Mouse (Mus musculus) gastrocnemius, postnatal 14 days (tissue): ENCODE data around the gene Cdk19. TPM values are rescaled to one million over a fixed set of nuclear protein-coding genes. Genes with fewer than 3 reads are reported as not detected.
"Not testable (repeated sequence)": the region's sequence is repeated elsewhere in the genome, so short reads cannot be mapped to it uniquely, and the experiment has no call there.

Experiments
- DNase-seq: peaks from one replicate; pipeline ENCODE4 v3.0.0; 2021; ENCODE audit warnings: mixed read lengths
- intact Hi-C: fragments of 180-260 bp; cut with DNase I; formaldehyde crosslinking; loops from one replicate; pipeline ENCODE4 v1.15.1; 2025; ENCODE audit warnings: low total_unique reads
- total RNA-seq, 2 experiments: library from RNA; stranded (reverse); gene quantifications; 2 replicates each; pipeline ENCODE4 v1.2.3; 2021

The Cdk19 gene
- total RNA-seq, 2 experiments from 2014 or later, result 5.4 to 6.4 TPM

- intact Hi-C loops, result no loop called here
- no peak for DNase-seq
Observed at GRCm38 (mm10) chr10:40500723-40501245, 161.4 kb downstream of the Cdk19 start.

GRCm38 (mm10) chr10:40502734-40503133, 163.4 kb downstream of the Cdk19 start:
- intact Hi-C loops, result no loop called here
- no peak for DNase-seq

DNA sequence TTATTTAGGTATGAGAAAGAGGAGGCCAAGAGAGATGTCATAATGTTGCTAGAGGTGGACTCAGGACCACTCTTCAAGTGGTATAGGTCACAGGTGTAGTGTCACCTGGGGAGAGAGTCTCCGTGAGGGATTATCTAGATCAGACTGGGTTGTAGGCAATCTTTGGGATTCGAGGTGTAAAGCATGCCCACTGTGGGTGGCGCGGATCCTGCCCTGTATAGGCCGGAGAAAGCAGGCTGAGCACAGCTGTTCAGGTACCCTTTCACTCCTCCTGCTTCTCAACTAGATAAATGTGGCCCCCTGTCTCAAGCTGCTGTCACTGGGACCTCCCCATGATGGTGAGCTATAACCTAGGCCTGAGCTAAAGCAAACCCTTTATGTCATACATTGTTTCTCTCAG, 171.0 kb downstream of the Cdk19 start:
- intact Hi-C loops, result no loop called here
- no peak for DNase-seq

DNA sequence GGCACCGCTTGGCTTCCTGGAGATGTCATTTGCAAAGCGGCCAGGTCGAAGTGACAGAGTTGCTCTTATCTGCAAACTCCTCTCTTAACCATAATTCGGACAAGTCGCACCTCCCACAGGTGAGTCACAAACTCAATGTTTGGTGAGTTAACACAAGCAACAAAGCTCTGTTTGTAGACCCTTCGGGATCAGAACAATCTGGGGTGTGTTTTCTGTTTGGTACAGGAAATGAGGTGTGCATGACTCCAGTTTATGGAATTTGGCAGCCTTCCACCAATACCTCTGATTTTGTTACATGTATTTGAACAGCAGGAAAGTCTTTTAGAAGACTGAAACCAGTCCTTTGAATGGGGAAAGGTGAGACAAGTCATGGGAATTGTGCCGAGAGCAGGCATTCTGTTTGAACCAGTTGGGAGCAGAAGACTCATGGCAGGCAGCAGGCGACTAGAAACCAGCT, 171.9 kb downstream of the Cdk19 start:
- intact Hi-C loops, result no loop called here
- DNase-seq, result no peak

- DNase-seq, result no peak
- intact Hi-C loops, result no loop called here
Observed at GRCm38 (mm10) chr10:40512185-40512584, 172.8 kb downstream of the Cdk19 start.

- intact Hi-C loops, DNase-seq: not testable (repeated sequence)
Observed at GRCm38 (mm10) chr10:40512996-40513395, 173.6 kb downstream of the Cdk19 start.

DNA sequence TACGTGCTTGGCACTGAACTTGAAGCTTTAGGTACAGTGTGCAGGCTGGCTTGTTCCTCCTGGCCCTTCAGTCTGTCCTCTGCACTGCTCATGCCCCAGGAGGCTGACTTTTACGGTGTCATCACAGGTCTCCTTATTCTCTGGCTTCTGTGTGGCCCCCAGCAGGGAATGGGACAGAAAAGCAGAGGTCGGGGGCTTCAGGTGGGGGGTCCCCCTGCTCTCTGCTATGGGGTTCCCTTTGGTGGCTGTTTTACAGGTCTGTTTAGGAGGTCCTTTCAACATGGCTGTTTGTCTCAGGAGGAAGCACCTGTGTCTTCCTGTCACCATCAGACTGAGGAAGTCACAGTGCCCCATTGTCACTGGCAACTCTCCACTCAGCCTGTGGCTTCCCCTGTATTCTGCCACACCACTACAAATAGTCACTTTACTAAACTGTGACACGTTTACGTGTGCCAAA, 175.9 kb downstream of the Cdk19 start:
- intact Hi-C loops, result no loop called here
- no peak for DNase-seq

DNA sequence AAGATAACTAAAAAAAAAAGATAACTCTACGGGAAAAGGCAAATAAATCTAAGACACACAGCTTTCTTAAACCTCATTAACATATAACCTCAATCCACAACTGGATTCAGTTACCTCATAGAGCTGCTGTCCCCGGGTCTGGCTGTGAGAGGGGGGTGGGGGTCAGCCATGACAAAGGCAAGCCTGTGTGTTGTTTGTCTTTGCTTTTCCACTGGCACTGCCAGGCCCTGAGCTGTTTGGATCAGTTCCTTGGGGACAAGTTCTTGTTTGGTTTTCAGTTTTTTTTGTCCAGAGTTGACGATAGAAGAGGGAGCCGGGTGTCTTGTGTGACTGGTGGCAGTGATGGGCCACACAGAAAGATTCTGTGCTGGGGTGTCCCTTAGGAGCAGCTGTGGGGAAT, 177.1 kb downstream of the Cdk19 start:
- no peak for DNase-seq
- intact Hi-C loops, result no loop called here

- DNase-seq, result peak; percentile 10
- intact Hi-C loops, result no loop called here
Observed at GRCm38 (mm10) chr10:40519586-40519985, 180.2 kb downstream of the Cdk19 start.

- intact Hi-C loops, result loop anchor here (10.0 kb wide), 1 partner anchor 147 kb away; no protein-coding TSS in a partner anchor
- DNase-seq, result no peak
Observed at GRCm38 (mm10) chr10:40521579-40521978, 182.2 kb downstream of the Cdk19 start.

- intact Hi-C loops, result loop anchor here (10.0 kb wide), 1 partner anchor 149 kb away; no protein-coding TSS in a partner anchor
Observed at GRCm38 (mm10) chr10:40523312-40523975, 184.1 kb downstream of the Cdk19 start.

GRCm38 (mm10) chr10:40524032-40524806, 184.9 kb downstream of the Cdk19 start:
- no peak for DNase-seq
- intact Hi-C loops, result loop anchor here (2.0 to 10.0 kb wide), 2 partner anchors 149 to 263 kb away; no protein-coding TSS in a partner anchor

More at GRCm38 (mm10) chr10:40523312-40523975, 184.1 kb downstream of the Cdk19 start:
- no peak for DNase-seq

GRCm38 (mm10) chr10:40524991-40525390, 185.6 kb downstream of the Cdk19 start:
- intact Hi-C loops, result loop anchor here (2.0 to 10.0 kb wide), 2 partner anchors 150 to 264 kb away; no protein-coding TSS in a partner anchor
- no peak for DNase-seq

GRCm38 (mm10) chr10:40525616-40526155, 186.3 kb downstream of the Cdk19 start:
- intact Hi-C loops, result loop anchor here (2.0 to 10.0 kb wide), 2 partner anchors 151 to 265 kb away; no protein-coding TSS in a partner anchor
- DNase-seq, result no peak

GRCm38 (mm10) chr10:40526301-40526761, 187.0 kb downstream of the Cdk19 start:
- DNase-seq, result no peak
- intact Hi-C loops, result loop anchor here (10.0 kb wide), 1 partner anchor 152 kb away; no protein-coding TSS in a partner anchor

GRCm38 (mm10) chr10:40526986-40527385, 187.6 kb downstream of the Cdk19 start:
- no peak for DNase-seq
- intact Hi-C loops, result loop anchor here (10.0 kb wide), 1 partner anchor 152 kb away; no protein-coding TSS in a partner anchor

GRCm38 (mm10) chr10:40527573-40527972, 188.2 kb downstream of the Cdk19 start:
- intact Hi-C loops, result loop anchor here (10.0 kb wide), 1 partner anchor 153 kb away; no protein-coding TSS in a partner anchor
- DNase-seq, result no peak

GRCm38 (mm10) chr10:40528668-40529067, 189.3 kb downstream of the Cdk19 start:
- intact Hi-C loops, result loop anchor here (10.0 kb wide), 1 partner anchor 154 kb away; no protein-coding TSS in a partner anchor
- DNase-seq, result no peak

GRCm38 (mm10) chr10:40529617-40530016, 190.3 kb downstream of the Cdk19 start:
- DNase-seq, result peak; percentile 23

More at GRCm38 (mm10) chr10:40529617-40530016, 190.3 kb downstream of the Cdk19 start:
- intact Hi-C loops, result loop anchor here (10.0 kb wide), 1 partner anchor 155 kb away; no protein-coding TSS in a partner anchor
